Mouse (Mus musculus) spleen, adult 2 months (tissue): Measurements from ENCODE around the gene Tmem88b.

Source experiments
- CTCF ChIP-seq: fragments of 200-500 bp; IDR thresholded peaks from 2 replicates; pipeline ENCODE4 v1.5.1; 2011; ENCODE audit warnings: mild to moderate bottlenecking, inconsistent platforms; ENCODE audit not compliant: insufficient read depth, insufficient read length, insufficient replicate concordance; ENCODE audit errors: extremely low read depth
- POLR2A ChIP-seq: fragments of 200-500 bp; IDR thresholded peaks from 2 replicates; pipeline ENCODE4 v1.6.1; 2011; ENCODE audit warnings: low read depth, low read length, inconsistent platforms

- TF ChIP-seq CTCF (no peak), POLR2A (no peak)
Measured at GRCm38 (mm10) chr4:155735788-155736187, 49.9 kb downstream of the Tmem88b start.
